Mouse (Mus musculus) liver, embryonic 12.5 days (tissue): ENCODE results near the gene Ccndbp1. TPM values are rescaled to one million over a fixed set of nuclear protein-coding genes. Genes with fewer than 3 reads are reported as not detected.
"Not testable (repeated sequence)": the region's sequence is repeated elsewhere in the genome, so short reads cannot be mapped to it uniquely, and the experiment has no call there.

Source experiments
- ATAC-seq: fragments of 200-750 bp; cut with Nextera tagmentation; 2 replicates; pipeline ENCODE4 v1.8.0; 2017; ENCODE audit warnings: moderate number of reproducible peaks, mild to moderate bottlenecking, moderate library complexity
- H3K27ac ChIP-seq: fragments of 300-500 bp; sonication (generic); 2 replicates; pipeline ENCODE4 v1.5.1; 2016; ENCODE audit warnings: mild to moderate bottlenecking
- H3K27me3 ChIP-seq: fragments of 300-500 bp; sonication (generic); replicated peaks from 2 replicates; pipeline ENCODE4 v1.6.1; 2016; ENCODE audit warnings: mild to moderate bottlenecking, moderate library complexity
- H3K36me3 ChIP-seq: fragments of 300-500 bp; sonication (generic); 2 replicates; pipeline ENCODE4 v1.6.1; 2016; ENCODE audit warnings: mild to moderate bottlenecking, moderate library complexity
- H3K4me1 ChIP-seq: fragments of 300-500 bp; sonication (generic); 2 replicates; pipeline ENCODE4 v1.6.1; 2016
- H3K4me2 ChIP-seq: fragments of 300-500 bp; sonication (generic); 2 replicates; pipeline ENCODE4 v1.6.1; 2016; ENCODE audit warnings: mild to moderate bottlenecking, moderate library complexity
- H3K4me3 ChIP-seq: fragments of 300-500 bp; sonication (generic); 2 replicates; pipeline ENCODE4 v1.5.1; 2016; ENCODE audit warnings: mild to moderate bottlenecking, moderate library complexity
- H3K9ac ChIP-seq: fragments of 300-500 bp; sonication (generic); 2 replicates; pipeline ENCODE4 v1.6.1; 2016; ENCODE audit warnings: mild to moderate bottlenecking, moderate library complexity
- H3K9me3 ChIP-seq: fragments of 300-500 bp; sonication (generic); replicated peaks from 2 replicates; pipeline ENCODE4 v1.6.1; 2016; ENCODE audit warnings: mild to moderate bottlenecking, moderate library complexity
- WGBS: fragments of 180-500 bp; shearing (Covaris S2); methylation state at CpG from one replicate; pipeline ENCODE4 v1.1.7; 2016; ENCODE audit not compliant: insufficient replicate concordance; 5-methylcytosine and 5-hydroxymethylcytosine counted together
- polyA plus RNA-seq: library from polyadenylated mRNA; unstranded; fragments of >200 nt; fragmentation: Nextera tagmentation; extraction: Ambion mirVana; gene quantifications from 2 replicates; pipeline ENCODE4 v1.2.1, GENCODE M21; 2016

Ccndbp1 gene
- 40.7 and 43.4 TPM in 2 replicates for polyA plus RNA-seq

GRCm38 (mm10) chr2:121007925-121008663 is at the start of gene Ccndbp1:
Gene Ccndbp1, plus strand, starts transcription at chr2:121008403.
- ATAC-seq, result peak; percentile 96
- Histone ChIP-seq H3K9me3 (no peaks in the 10 kb centered on the region), H3K4me1 (peaks cover 17% of the 10 kb centered on the region), H3K27me3 (no peaks in the 10 kb centered on the region), H3K4me3 (peak within 1 kb of the TSS; percentile 86), H3K9ac (peak within 1 kb of the TSS; percentile 84), H3K4me2 (peak within 1 kb of the TSS; percentile 84), H3K36me3 (peaks cover 31% of the 10 kb centered on the region), H3K27ac (peak within 1 kb of the TSS; percentile 89)
- 2% methylated on average over 34 of the region's 34 CpGs for WGBS

- Histone ChIP-seq H3K27ac (no peak overlapping the region), H3K9ac (no peak overlapping the region), H3K4me3 (no peak overlapping the region), H3K4me2 (no peak overlapping the region), H3K4me1 (no peaks in the 10 kb centered on the region), H3K36me3 (peaks cover 58% of the 10 kb centered on the region), H3K9me3 (no peaks in the 10 kb centered on the region), H3K27me3 (no peaks in the 10 kb centered on the region)
- ATAC-seq, result no peak
- WGBS, result 82% methylated on average over 2 of the region's 2 CpGs
Observed at GRCm38 (mm10) chr2:120959363-120959762, 48.8 kb upstream of the Ccndbp1 start.

GRCm38 (mm10) chr2:120959827-120960226 is 48.4 kb upstream of the Ccndbp1 start:
- Histone ChIP-seq H3K27ac (no peak overlapping the region), H3K9ac (no peak overlapping the region), H3K27me3 (no peaks in the 10 kb centered on the region), H3K4me1 (no peaks in the 10 kb centered on the region), H3K4me3 (no peak overlapping the region), H3K36me3 (peaks cover 54% of the 10 kb centered on the region), H3K4me2 (no peak overlapping the region), H3K9me3 (no peaks in the 10 kb centered on the region)
- no peak for ATAC-seq
- 85% methylated on average over 5 of the region's 5 CpGs for WGBS

GRCm38 (mm10) chr2:120960261-120960660 is 47.9 kb upstream of the Ccndbp1 start:
- H3K27ac ChIP-seq, result no peak overlapping the region
- H3K4me2 ChIP-seq, result no peak overlapping the region
- no peaks in the 10 kb centered on the region for H3K4me1 ChIP-seq
- no peak overlapping the region for H3K4me3 ChIP-seq
- H3K9ac ChIP-seq, result no peak overlapping the region
- H3K27me3 ChIP-seq, result no peaks in the 10 kb centered on the region
- H3K36me3 ChIP-seq, result peaks cover 49% of the 10 kb centered on the region
- WGBS, result 86% methylated on average over 1 of the region's 1 CpGs
- no peaks in the 10 kb centered on the region for H3K9me3 ChIP-seq
- ATAC-seq, result no peak

GRCm38 (mm10) chr2:120963110-120963509 is 45.1 kb upstream of the Ccndbp1 start:
- no peaks in the 10 kb centered on the region for H3K27me3 ChIP-seq
- no peak overlapping the region for H3K4me3 ChIP-seq
- H3K9me3 ChIP-seq, result no peaks in the 10 kb centered on the region
- H3K9ac ChIP-seq, result no peak overlapping the region
- WGBS, result 82% methylated on average over 7 of the region's 7 CpGs
- H3K4me1 ChIP-seq, result peaks cover 8% of the 10 kb centered on the region; the same call in 1 of the 2 replicates
- no peak overlapping the region for H3K27ac ChIP-seq
- H3K4me2 ChIP-seq, result no peak overlapping the region
- peaks cover 47% of the 10 kb centered on the region for H3K36me3 ChIP-seq
- ATAC-seq, result no peak

GRCm38 (mm10) chr2:120965486-120965885 is 42.7 kb upstream of the Ccndbp1 start:
- Histone ChIP-seq H3K9me3 (no peaks in the 10 kb centered on the region), H3K36me3 (peaks cover 26% of the 10 kb centered on the region), H3K4me2 (no peak overlapping the region), H3K9ac (no peak overlapping the region), H3K4me3 (no peak overlapping the region), H3K27ac (no peak overlapping the region), H3K4me1 (peaks cover 23% of the 10 kb centered on the region), H3K27me3 (no peaks in the 10 kb centered on the region)
- ATAC-seq, result no peak
- WGBS, result 83% methylated on average over 3 of the region's 3 CpGs

GRCm38 (mm10) chr2:120970045-120970539 is 38.1 kb upstream of the Ccndbp1 start:
- H3K9ac ChIP-seq, result peak overlapping the region; percentile 87
- H3K27me3 ChIP-seq, result no peaks in the 10 kb centered on the region
- H3K4me1 ChIP-seq, result peaks cover 53% of the 10 kb centered on the region
- ATAC-seq, result peak; percentile 53
- peak overlapping the region; percentile 86 for H3K27ac ChIP-seq
- peak overlapping the region; percentile 84 for H3K4me3 ChIP-seq
- peak overlapping the region; percentile 72 for H3K4me2 ChIP-seq
- whole genome bisulfite sequencing, result under 1% methylated on average over 23 of the region's 23 CpGs
- H3K9me3 ChIP-seq, result no peaks in the 10 kb centered on the region
- H3K36me3 ChIP-seq, result peaks cover 10% of the 10 kb centered on the region; the same call in 1 of the 2 replicates

GRCm38 (mm10) chr2:120970559-120971080 is 37.6 kb upstream of the Ccndbp1 start, which contains the start of gene Ubr1:
Gene Ubr1, minus strand, starts transcription at chr2:120970715.
- no peaks in the 10 kb centered on the region for H3K9me3 ChIP-seq
- H3K9ac ChIP-seq, result peak within 1 kb of the TSS; percentile 87
- no peaks in the 10 kb centered on the region for H3K27me3 ChIP-seq
- peak within 1 kb of the TSS; percentile 86 for H3K27ac ChIP-seq
- H3K4me3 ChIP-seq, result peak within 1 kb of the TSS; percentile 84
- peaks cover 10% of the 10 kb centered on the region; the same call in 1 of the 2 replicates for H3K36me3 ChIP-seq
- peaks cover 54% of the 10 kb centered on the region for H3K4me1 ChIP-seq
- under 1% methylated on average over 39 of the region's 39 CpGs for WGBS
- ATAC-seq, result peak; percentile 86
- peak within 1 kb of the TSS; percentile 72 for H3K4me2 ChIP-seq

- WGBS, result 74% methylated on average over 4 of the region's 4 CpGs
- H3K36me3 ChIP-seq, result peaks cover 3% of the 10 kb centered on the region; the same call in 1 of the 2 replicates
- peak overlapping the region; percentile 47; the same call in 1 of the 2 replicates for H3K27ac ChIP-seq
- 0 out of 2 replicates have a peak overlapping the region, but pooled peaks have one; percentile 84 for H3K4me3 ChIP-seq
- no peaks in the 10 kb centered on the region for H3K9me3 ChIP-seq
- H3K9ac ChIP-seq, result no peak overlapping the region
- peaks cover 57% of the 10 kb centered on the region for H3K4me1 ChIP-seq
- no peak for ATAC-seq
- H3K27me3 ChIP-seq, result no peaks in the 10 kb centered on the region
- peak overlapping the region; percentile 72 for H3K4me2 ChIP-seq
Observed at GRCm38 (mm10) chr2:120971766-120972165, 36.4 kb upstream of the Ccndbp1 start.

GRCm38 (mm10) chr2:120972257-120972656 is 35.9 kb upstream of the Ccndbp1 start:
- H3K27me3 ChIP-seq, H3K9ac ChIP-seq, H3K36me3 ChIP-seq, H3K9me3 ChIP-seq, H3K4me2 ChIP-seq, H3K27ac ChIP-seq, H3K4me3 ChIP-seq, ATAC-seq: not testable (repeated sequence)
- 76% methylated on average over 8 of the region's 8 CpGs for WGBS
- H3K4me1 ChIP-seq, result peaks cover 56% of the 10 kb centered on the region

- peak; percentile 20; the same call in 1 of the 2 replicates for ATAC-seq
- Histone ChIP-seq H3K27me3 (no peaks in the 10 kb centered on the region), H3K9me3 (no peaks in the 10 kb centered on the region), H3K4me1 (peaks cover 63% of the 10 kb centered on the region), H3K27ac (peak overlapping the region; percentile 64), H3K36me3 (no peaks in the 10 kb centered on the region), H3K4me3 (peak overlapping the region; percentile 38), H3K9ac (peak overlapping the region; percentile 35), H3K4me2 (peak overlapping the region; percentile 70)
- 16% methylated on average over 5 of the region's 5 CpGs for WGBS
Observed at GRCm38 (mm10) chr2:120972964-120973363, 35.2 kb upstream of the Ccndbp1 start.

GRCm38 (mm10) chr2:120976308-120976707 is 31.9 kb upstream of the Ccndbp1 start:
- WGBS, result 38% methylated on average over 4 of the region's 4 CpGs
- Histone ChIP-seq H3K27ac (peak overlapping the region; percentile 58; the same call in 1 of the 2 replicates), H3K27me3 (no peaks in the 10 kb centered on the region), H3K9me3 (no peaks in the 10 kb centered on the region), H3K36me3 (no peaks in the 10 kb centered on the region), H3K4me1 (peaks cover 50% of the 10 kb centered on the region), H3K9ac (peak overlapping the region; percentile 92), H3K4me2 (peak overlapping the region; percentile 87), H3K4me3 (peak overlapping the region; percentile 80)
- ATAC-seq, result no peak
